Mouse (Mus musculus) left cerebral cortex, postnatal 25 days (tissue): Measurements from ENCODE around the gene Meioc. TPM values are rescaled to one million over a fixed set of nuclear protein-coding genes. Genes with fewer than 3 reads are reported as not detected.

ENCODE experiments used
- DNase-seq, 2 experiments: peaks; one replicate each; pipeline ENCODE4 v3.0.0; 2022; ENCODE audit warnings: low spot score in 2 of 2, mixed read lengths in 1 of 2
- intact Hi-C: fragments of 180-260 bp; cut with DNase I; formaldehyde crosslinking; loops from one replicate; pipeline ENCODE4 v1.15.1; 2025
- total RNA-seq, 2 experiments: library from RNA; stranded (reverse); gene quantifications; 2 replicates each; pipeline ENCODE4 v1.2.3; 2021

Meioc gene
- total RNA-seq = not detected

- no peak for DNase-seq
- intact Hi-C loops = no loop called here
Measured at GRCm38 (mm10) chr11:102663416-102663815, at the start of gene Meioc. Gene Meioc (plus strand): TSS chr11:102663716.

- no peak for DNase-seq
- intact Hi-C loops = no loop called here
Measured at GRCm38 (mm10) chr11:102619449-102619848, 44.1 kb upstream of the Meioc start.

- DNase-seq = no peak
- intact Hi-C loops = no loop called here
Measured at GRCm38 (mm10) chr11:102623876-102624789, 39.4 kb upstream of the Meioc start.

- DNase-seq = no peak
Measured at GRCm38 (mm10) chr11:102624888-102625407, 38.6 kb upstream of the Meioc start.

GRCm38 (mm10) chr11:102627171-102627931, 36.2 kb upstream of the Meioc start:
- intact Hi-C loops = no loop called here
- DNase-seq = no peak

More at GRCm38 (mm10) chr11:102624888-102625407, 38.6 kb upstream of the Meioc start:
- intact Hi-C loops = no loop called here

- no peak for DNase-seq
Measured at GRCm38 (mm10) chr11:102628529-102628928, 35.0 kb upstream of the Meioc start.

GRCm38 (mm10) chr11:102629375-102629774, 34.1 kb upstream of the Meioc start:
- intact Hi-C loops = no loop called here
- DNase-seq = no peak

More at GRCm38 (mm10) chr11:102628529-102628928, 35.0 kb upstream of the Meioc start:
- intact Hi-C loops = no loop called here

GRCm38 (mm10) chr11:102630731-102631130, 32.8 kb upstream of the Meioc start:
- intact Hi-C loops = no loop called here
- DNase-seq = no peak

- intact Hi-C loops = no loop called here
- no peak for DNase-seq
Measured at GRCm38 (mm10) chr11:102631203-102631602, 32.3 kb upstream of the Meioc start.

- no peak for DNase-seq
- intact Hi-C loops = no loop called here
Measured at GRCm38 (mm10) chr11:102632725-102633124, 30.8 kb upstream of the Meioc start.

- DNase-seq = no peak
- intact Hi-C loops = no loop called here
Measured at GRCm38 (mm10) chr11:102633379-102633778, 30.1 kb upstream of the Meioc start.

GRCm38 (mm10) chr11:102636887-102637286, 26.6 kb upstream of the Meioc start:
- intact Hi-C loops = no loop called here
- no peak for DNase-seq

- DNase-seq = no peak
- intact Hi-C loops = no loop called here
Measured at GRCm38 (mm10) chr11:102643891-102644382, 19.6 kb upstream of the Meioc start.

GRCm38 (mm10) chr11:102646226-102646625, 17.3 kb upstream of the Meioc start:
- intact Hi-C loops = no loop called here
- no peak for DNase-seq

- no peak for DNase-seq
- intact Hi-C loops = loop anchor here (2.0 kb wide), 1 partner anchor 165 kb away; no protein-coding TSS in a partner anchor
Measured at GRCm38 (mm10) chr11:102647885-102648284, 15.6 kb upstream of the Meioc start.

GRCm38 (mm10) chr11:102651381-102651780, 12.1 kb upstream of the Meioc start:
- intact Hi-C loops = loop anchor here (1.0 kb wide), 1 partner anchor 79 kb away; no protein-coding TSS in a partner anchor
- DNase-seq = peak; percentile 66 to 77

- intact Hi-C loops = no loop called here
Measured at GRCm38 (mm10) chr11:102652844-102653243, 10.7 kb upstream of the Meioc start.

GRCm38 (mm10) chr11:102655888-102656287, 7.6 kb upstream of the Meioc start:
- peak; percentile 15 to 76 for DNase-seq
- intact Hi-C loops = no loop called here

More at GRCm38 (mm10) chr11:102652844-102653243, 10.7 kb upstream of the Meioc start:
- DNase-seq = no peak

- intact Hi-C loops = no loop called here
- no peak for DNase-seq
Measured at GRCm38 (mm10) chr11:102656326-102656926, 7.1 kb upstream of the Meioc start.

- intact Hi-C loops = no loop called here
- no peak for DNase-seq
Measured at GRCm38 (mm10) chr11:102656931-102657330, 6.6 kb upstream of the Meioc start.
